Mouse (Mus musculus): ENCODE measurements around the gene Gtf2f2. TPM values are rescaled to one million over a fixed set of nuclear protein-coding genes. Genes with fewer than 3 reads are reported as not detected.

Gene Gtf2f2
- polyA plus RNA-seq, 1 experiment from 2014 or later = 43.5 TPM

DNA sequence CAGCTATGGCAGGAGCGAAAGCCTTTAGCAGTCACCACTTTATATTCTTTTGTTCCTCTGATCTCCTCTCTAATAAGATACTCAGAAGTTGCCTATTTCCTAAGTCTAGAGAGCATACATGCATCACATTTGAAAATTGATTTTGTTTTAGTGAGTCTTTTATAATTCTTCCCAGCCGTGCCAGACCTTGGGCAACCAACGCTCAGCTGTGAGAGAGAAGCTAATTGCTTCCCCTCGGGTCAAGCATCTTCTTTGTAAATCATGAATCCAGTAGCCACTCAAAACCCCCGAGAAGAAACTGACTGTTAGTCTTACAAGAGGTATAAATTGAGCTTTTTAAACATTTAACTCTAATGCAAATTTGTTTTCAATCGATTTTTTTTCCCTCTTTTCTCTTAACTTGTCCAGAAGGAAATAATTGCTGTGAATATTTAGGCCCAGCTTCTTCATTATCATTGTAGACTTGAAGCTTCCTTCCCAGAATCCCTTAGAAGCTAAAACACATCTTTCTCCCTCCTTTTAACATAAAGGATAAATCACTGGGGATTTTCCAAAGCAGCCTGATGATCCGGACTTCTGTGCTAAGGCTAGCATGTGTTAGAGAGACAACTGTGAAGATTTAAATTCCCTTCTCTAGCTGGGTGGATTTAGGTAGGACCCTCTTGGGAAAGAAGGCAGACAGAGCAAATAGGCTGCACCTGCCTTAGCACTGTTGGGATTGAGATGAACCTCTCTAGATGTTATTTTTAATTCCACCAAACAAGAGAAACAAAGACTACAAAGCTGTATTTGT is 10.5 kb upstream of the Gtf2f2 start:
- 70% methylated on average over 7 of the region's 7 CpGs for WGBS
- no peak for DNase-seq (ENCODE audit: low spot score)
- Histone ChIP-seq H3K4me3 (no peak overlapping the region), H3K36me3 (no peaks in the 10 kb centered on the region), H3K27me3 (ENCODE audit: insufficient read depth, poor library complexity, severe bottlenecking) (no peaks in the 10 kb centered on the region), H3K4me1 (no peaks in the 10 kb centered on the region), H3K27ac (no peak overlapping the region), H3K9me3 (no peaks in the 10 kb centered on the region)

DNA sequence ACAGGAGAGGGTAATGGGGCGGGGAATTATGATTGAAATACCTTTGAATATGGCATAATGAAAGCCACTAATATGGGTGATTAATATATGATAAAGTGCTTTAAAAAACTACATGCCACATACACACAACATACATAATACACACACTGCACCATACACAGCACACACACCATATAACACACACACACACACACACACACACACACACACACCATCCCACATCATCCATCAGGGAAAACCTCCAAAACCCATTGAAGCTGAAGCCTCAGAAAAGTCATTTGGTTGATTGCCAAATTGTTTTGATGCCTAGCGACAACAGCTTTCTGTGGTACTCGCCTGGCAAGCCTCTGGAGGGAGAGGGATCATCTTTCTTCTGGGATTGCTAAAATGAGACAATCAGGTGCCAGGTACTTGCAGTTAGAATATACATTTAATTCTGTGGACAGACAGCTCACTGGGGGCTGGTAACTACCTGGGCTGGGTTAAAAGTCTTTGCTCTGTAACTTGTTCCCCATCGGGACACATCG is 9.7 kb upstream of the Gtf2f2 start:
- Histone ChIP-seq H3K36me3 (no peaks in the 10 kb centered on the region), H3K9me3 (no peaks in the 10 kb centered on the region), H3K4me3 (no peak overlapping the region), H3K27me3 (ENCODE audit: insufficient read depth, poor library complexity, severe bottlenecking) (no peaks in the 10 kb centered on the region), H3K27ac (no peak overlapping the region), H3K4me1 (no peaks in the 10 kb centered on the region)
- no peak for DNase-seq (ENCODE audit: low spot score)
- WGBS = 80% methylated on average over 5 of the region's 5 CpGs

DNA sequence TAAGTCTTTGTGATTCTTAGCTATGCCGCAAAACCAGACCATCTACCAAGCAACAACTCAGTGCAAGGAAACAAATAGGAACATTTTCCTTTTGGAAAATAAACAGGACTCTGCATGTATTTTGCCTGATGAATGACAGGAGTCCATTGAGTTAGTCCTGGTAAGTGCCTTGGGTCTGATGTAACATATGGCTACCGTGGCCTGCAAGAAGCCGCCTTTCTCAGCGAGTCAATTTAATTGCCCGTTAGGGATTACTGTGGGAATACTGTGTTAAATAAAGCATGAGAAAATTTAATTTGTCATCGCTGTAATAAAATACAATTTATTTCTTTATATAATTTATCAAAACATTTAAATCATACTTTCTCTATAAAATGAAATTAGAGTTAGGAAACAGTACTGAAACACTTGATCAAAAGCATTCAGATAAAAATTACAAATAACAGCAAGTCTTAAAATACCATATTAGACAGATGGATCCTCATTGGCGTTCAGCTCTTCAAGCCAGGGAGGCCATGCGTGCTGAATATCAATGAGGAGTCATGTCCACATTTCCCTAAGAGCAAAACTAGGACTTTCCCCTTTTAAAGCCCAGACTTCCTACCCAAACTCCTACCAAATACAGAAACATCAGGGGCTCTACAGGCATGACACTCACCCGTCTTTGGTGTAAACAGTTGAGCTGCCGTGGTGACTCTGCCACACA is 7.3 kb upstream of the Gtf2f2 start:
- H3K4me1 ChIP-seq = no peaks in the 10 kb centered on the region
- H3K27ac ChIP-seq = no peak overlapping the region
- no peaks in the 10 kb centered on the region for H3K36me3 ChIP-seq
- WGBS = 83% methylated on average over 10 of the region's 10 CpGs
- H3K9me3 ChIP-seq = no peaks in the 10 kb centered on the region
- H3K27me3 ChIP-seq (ENCODE audit: insufficient read depth, poor library complexity, severe bottlenecking) = no peaks in the 10 kb centered on the region
- DNase-seq (ENCODE audit: low spot score) = no peak
- no peak overlapping the region for H3K4me3 ChIP-seq

DNA sequence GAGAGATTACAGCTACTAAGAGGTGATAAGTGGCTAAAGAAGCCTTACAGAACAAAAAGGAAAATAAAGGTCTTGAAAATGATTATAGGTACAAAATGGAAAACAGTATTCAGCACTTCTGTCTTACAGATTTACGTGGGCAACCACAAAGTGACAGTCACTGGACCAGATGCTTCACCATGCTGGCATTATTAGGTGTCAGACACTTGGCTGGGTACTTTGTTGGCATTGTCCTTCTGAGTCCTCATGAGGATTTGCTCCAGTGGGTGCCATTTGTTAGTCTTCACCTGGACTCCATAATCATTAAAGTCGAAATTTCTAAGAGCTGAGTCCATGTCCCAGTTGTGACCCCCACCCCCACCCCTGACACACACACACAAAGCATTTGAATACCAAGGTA is 3.7 kb upstream of the Gtf2f2 start:
- DNase-seq (ENCODE audit: low spot score) = no peak
- no peak overlapping the region for H3K4me3 ChIP-seq
- 45% methylated on average over 2 of the region's 2 CpGs for WGBS

DNA sequence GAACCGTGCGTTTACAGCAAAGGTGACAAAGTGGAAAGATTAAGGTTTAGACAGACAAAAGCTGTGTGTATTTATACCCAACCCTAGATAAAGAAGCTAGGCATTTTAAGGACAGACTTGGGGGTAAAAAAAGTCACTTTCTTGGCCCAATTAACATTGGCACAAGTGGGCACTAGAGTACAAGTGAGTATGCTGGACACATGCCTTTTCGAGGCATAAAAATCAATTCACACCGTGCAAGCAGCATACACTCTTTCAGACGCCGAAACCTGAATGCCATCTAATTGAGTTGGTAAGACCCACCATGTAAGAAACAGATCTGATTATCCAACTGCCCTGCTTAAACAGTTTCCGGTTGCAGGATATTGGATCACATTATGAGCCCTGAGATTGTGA is 395 bp upstream of the Gtf2f2 start:
- peak; percentile 71 for DNase-seq (ENCODE audit: low spot score)
- WGBS = 33% methylated on average over 7 of the region's 7 CpGs

More for the DNA sequence above, 3.7 kb upstream of the Gtf2f2 start:
- H3K27me3 ChIP-seq (ENCODE audit: insufficient read depth, poor library complexity, severe bottlenecking) = no peaks in the 10 kb centered on the region
- H3K9me3 ChIP-seq = no peaks in the 10 kb centered on the region
- H3K36me3 ChIP-seq = no peaks in the 10 kb centered on the region
- H3K4me1 ChIP-seq = peaks cover 8% of the 10 kb centered on the region
- no peak overlapping the region for H3K27ac ChIP-seq

DNA sequence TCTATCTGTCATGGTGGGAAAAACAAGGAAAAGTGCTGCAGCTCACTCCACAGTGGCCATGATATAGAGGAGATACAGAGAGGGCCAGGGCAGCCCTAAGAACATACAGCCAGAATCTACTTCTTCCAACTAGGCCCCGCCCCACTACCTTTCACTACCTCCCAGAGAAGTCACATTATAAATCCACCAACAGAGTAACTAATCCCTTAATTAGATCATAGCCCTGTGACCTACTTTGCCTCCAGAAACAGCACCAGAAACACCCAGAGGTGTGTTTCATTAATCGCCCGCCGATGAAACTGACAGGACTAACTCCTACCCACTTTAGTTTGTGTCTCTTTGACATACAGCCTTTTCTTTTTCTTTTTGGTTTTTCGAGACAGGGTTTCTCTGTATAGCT is 1.5 kb downstream of the Gtf2f2 start:
- H3K27ac ChIP-seq = no peak overlapping the region
- peak overlapping the region; percentile 99 for H3K4me3 ChIP-seq
- H3K36me3 ChIP-seq = peaks cover 4% of the 10 kb centered on the region; the same call in 1 of the 2 replicates
- 80% methylated on average over 5 of the region's 5 CpGs for WGBS
- peak; percentile 66 for DNase-seq (ENCODE audit: low spot score)
- no peaks in the 10 kb centered on the region for H3K9me3 ChIP-seq
- H3K4me1 ChIP-seq = peaks cover 12% of the 10 kb centered on the region
- no peaks in the 10 kb centered on the region for H3K27me3 ChIP-seq (ENCODE audit: insufficient read depth, poor library complexity, severe bottlenecking)

More for the DNA sequence above, 395 bp upstream of the Gtf2f2 start:
- no peaks in the 10 kb centered on the region for H3K27me3 ChIP-seq (ENCODE audit: insufficient read depth, poor library complexity, severe bottlenecking)
- peak overlapping the region; percentile 99 for H3K4me3 ChIP-seq
- peaks cover 4% of the 10 kb centered on the region; the same call in 1 of the 2 replicates for H3K36me3 ChIP-seq
- H3K9me3 ChIP-seq = no peaks in the 10 kb centered on the region
- H3K4me1 ChIP-seq = peaks cover 12% of the 10 kb centered on the region
- H3K27ac ChIP-seq = peak overlapping the region; percentile 91

DNA sequence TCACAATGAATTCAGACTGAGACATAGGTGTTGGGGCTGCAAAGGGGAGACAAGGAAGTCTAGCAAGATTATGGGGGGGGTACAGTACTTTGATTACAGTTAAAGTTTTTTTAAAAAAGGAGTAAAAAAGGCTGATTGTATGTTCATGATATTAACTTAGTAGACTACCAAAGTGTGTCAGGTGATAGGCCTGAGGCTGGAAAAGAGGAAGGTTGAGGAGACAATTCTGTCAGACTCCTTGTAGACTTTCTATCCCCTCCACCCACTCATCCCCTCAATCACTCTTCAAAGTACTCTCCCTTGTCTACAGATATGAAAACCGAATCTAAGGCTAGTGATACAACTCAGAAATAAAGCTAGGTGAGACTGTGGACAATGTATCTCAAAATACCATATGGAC is 2.5 kb downstream of the Gtf2f2 start:
- DNase-seq (ENCODE audit: low spot score) = no peak
- WGBS = 74% methylated on average over 1 of the region's 1 CpGs
- H3K4me1 ChIP-seq = peaks cover 12% of the 10 kb centered on the region
- peaks cover 4% of the 10 kb centered on the region; the same call in 1 of the 2 replicates for H3K36me3 ChIP-seq
- no peaks in the 10 kb centered on the region for H3K9me3 ChIP-seq
- H3K27ac ChIP-seq = no peak overlapping the region
- H3K4me3 ChIP-seq = no peak overlapping the region
- no peaks in the 10 kb centered on the region for H3K27me3 ChIP-seq (ENCODE audit: insufficient read depth, poor library complexity, severe bottlenecking)

DNA sequence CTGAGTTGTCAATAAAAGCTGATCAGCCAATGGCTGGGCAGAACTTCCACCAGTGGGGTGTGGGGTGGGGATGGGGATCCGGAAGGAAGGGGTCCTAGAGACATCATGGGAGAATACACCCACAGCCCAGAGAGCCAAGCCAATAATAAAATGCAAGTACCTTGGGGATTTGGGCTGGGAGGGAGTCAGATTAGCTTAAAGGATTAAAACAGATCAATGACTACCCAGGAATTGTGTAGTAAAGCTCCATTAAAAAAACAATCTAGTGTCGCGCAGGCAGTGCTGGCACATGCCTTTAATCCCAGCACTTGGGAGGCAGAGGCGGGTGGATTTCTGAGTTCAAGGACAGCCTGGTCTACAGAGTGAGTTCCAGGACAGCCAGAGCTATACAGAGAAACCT is 5.7 kb downstream of the Gtf2f2 start:
- peaks cover 8% of the 10 kb centered on the region for H3K36me3 ChIP-seq
- H3K9me3 ChIP-seq = no peaks in the 10 kb centered on the region
- DNase-seq (ENCODE audit: low spot score) = no peak
- H3K27me3 ChIP-seq (ENCODE audit: insufficient read depth, poor library complexity, severe bottlenecking) = no peaks in the 10 kb centered on the region
- 88% methylated on average over 4 of the region's 4 CpGs for WGBS
- peaks cover 7% of the 10 kb centered on the region for H3K4me1 ChIP-seq
- H3K27ac ChIP-seq = no peak overlapping the region
- no peak overlapping the region for H3K4me3 ChIP-seq

DNA sequence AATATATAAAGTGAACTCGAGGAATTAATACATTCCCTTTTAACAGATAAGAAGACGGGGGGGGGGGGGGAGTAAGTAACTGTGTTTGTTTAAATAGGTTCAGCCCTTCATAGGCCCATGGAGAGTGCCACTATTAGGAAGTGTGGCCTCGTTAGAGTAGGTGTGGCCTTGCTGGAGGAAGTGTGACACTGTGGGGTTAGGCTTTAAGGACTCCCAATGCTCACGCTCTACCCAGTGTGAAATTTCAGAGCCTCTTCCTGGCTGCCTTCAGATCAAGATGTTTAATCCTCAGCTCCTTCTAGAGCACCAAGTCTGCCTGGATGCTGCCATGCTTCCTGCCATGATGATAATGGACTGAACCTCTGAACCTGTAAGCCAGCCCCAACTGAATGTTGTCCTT is 8.9 kb downstream of the Gtf2f2 start:
- peaks cover 7% of the 10 kb centered on the region for H3K36me3 ChIP-seq
- no peaks in the 10 kb centered on the region for H3K27me3 ChIP-seq (ENCODE audit: insufficient read depth, poor library complexity, severe bottlenecking)
- DNase-seq (ENCODE audit: low spot score) = no peak
- H3K9me3 ChIP-seq = no peaks in the 10 kb centered on the region
- H3K27ac ChIP-seq = no peak overlapping the region
- H3K4me3 ChIP-seq = no peak overlapping the region
- H3K4me1 ChIP-seq = no peaks in the 10 kb centered on the region
- 77% methylated on average over 4 of the region's 4 CpGs for WGBS

DNA sequence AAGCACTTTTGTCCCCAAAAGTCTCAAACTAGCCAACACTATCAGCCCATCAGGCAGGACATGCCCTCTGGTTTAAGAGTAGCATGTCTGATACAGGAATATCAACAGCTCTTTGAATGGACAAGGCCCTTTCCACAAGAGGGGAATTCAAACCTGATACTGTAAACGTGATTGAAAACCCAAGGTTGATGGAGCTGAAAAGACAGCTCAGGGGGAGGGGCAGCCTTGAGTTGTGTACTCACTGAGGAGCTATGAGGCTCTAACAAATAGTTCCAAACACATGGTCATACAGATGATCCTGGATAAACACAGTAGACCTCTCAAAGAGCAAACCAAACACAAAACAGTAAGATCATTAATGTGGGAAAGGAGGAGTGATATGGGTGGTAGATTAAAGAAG is 12.6 kb downstream of the Gtf2f2 start:
- Histone ChIP-seq H3K27ac (no peak overlapping the region), H3K27me3 (ENCODE audit: insufficient read depth, poor library complexity, severe bottlenecking) (no peaks in the 10 kb centered on the region), H3K4me1 (no peaks in the 10 kb centered on the region), H3K9me3 (no peaks in the 10 kb centered on the region), H3K36me3 (peaks cover 6% of the 10 kb centered on the region; the same call in 1 of the 2 replicates), H3K4me3 (no peak overlapping the region)
- 47% methylated on average over 1 of the region's 1 CpGs for WGBS
- DNase-seq (ENCODE audit: low spot score) = no peak

DNA sequence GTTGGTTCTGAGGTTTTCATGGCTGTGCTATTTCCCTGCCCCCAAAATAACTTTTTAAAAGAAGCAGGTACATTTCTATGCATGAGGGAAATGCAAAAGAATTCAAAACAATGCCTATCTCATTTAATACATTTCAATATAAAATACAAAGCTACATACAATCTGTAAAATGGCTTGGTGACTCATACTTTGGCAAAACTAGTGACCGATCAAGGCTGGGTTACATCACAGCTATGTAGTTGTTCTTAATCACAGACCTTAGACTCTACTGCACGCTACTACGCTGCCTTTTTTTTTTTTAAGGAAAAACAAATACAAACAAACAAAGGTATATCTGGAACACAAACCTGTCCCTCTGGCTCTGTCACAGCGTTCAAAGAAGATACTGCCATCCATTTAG is 18.3 kb downstream of the Gtf2f2 start:
- no peak for DNase-seq (ENCODE audit: low spot score)
- H3K27ac ChIP-seq = no peak overlapping the region

DNA sequence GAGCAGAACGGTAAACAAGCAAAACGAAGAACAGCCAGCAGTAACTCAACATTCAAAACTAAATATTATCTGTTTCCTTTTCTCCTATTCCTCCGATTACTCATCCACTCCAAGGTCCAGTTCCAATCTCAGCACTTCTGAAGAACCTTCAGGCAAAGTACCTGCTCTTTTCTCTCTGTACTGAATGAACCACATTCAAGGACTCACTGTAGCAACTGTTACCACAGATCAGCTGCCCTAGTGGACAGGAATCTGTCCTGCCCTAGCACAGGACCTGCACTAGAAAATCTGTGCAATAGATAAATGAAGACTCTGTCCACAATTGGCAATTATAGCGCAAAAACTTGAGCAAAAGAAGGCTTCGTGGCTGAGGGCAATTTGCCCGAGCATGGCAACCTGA is 19.7 kb downstream of the Gtf2f2 start:
- no peaks in the 10 kb centered on the region for H3K27me3 ChIP-seq (ENCODE audit: insufficient read depth, poor library complexity, severe bottlenecking)
- WGBS = 89% methylated on average over 6 of the region's 6 CpGs
- no peak overlapping the region for H3K27ac ChIP-seq
- no peaks in the 10 kb centered on the region for H3K9me3 ChIP-seq
- no peaks in the 10 kb centered on the region; the same call in 1 of the 2 replicates for H3K36me3 ChIP-seq
- no peak overlapping the region for H3K4me3 ChIP-seq
- no peaks in the 10 kb centered on the region for H3K4me1 ChIP-seq
- DNase-seq (ENCODE audit: low spot score) = no peak

More for the DNA sequence above, 18.3 kb downstream of the Gtf2f2 start:
- Histone ChIP-seq H3K27me3 (ENCODE audit: insufficient read depth, poor library complexity, severe bottlenecking) (no peaks in the 10 kb centered on the region), H3K4me1 (no peaks in the 10 kb centered on the region), H3K9me3 (no peaks in the 10 kb centered on the region), H3K4me3 (no peak overlapping the region), H3K36me3 (no peaks in the 10 kb centered on the region; the same call in 1 of the 2 replicates)
- WGBS = 91% methylated on average over 4 of the region's 4 CpGs

DNA sequence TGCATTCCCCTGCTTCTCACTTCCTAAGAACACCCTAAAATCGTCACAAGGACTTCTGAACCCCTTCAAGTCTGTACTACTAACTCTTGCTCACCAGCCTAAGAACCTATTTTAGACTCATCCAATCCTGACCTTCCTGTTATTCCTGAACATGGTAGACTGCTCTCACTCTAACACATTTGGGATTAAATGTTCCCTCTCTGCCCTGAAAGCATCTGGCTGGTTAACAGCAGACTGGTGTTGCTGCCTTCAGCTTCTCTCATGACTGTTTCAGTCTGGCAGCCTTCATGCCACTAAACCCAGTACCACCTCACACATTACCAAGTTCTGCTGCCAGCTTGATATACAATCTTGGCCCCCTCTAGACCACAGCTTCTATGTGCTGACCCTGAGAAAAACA is 21.5 kb downstream of the Gtf2f2 start:
- no peak overlapping the region for H3K27ac ChIP-seq
- no peaks in the 10 kb centered on the region; the same call in 1 of the 2 replicates for H3K36me3 ChIP-seq
- no peaks in the 10 kb centered on the region for H3K27me3 ChIP-seq (ENCODE audit: insufficient read depth, poor library complexity, severe bottlenecking)
- no peak for DNase-seq (ENCODE audit: low spot score)
- no peaks in the 10 kb centered on the region for H3K4me1 ChIP-seq
- 71% methylated on average over 1 of the region's 1 CpGs for WGBS
- H3K4me3 ChIP-seq = no peak overlapping the region
- H3K9me3 ChIP-seq = no peaks in the 10 kb centered on the region
